Mouse (Mus musculus): ENCODE results near the gene Prr36. TPM values are rescaled to one million over a fixed set of nuclear protein-coding genes. Genes with fewer than 3 reads are reported as not detected.

Prr36 gene
- total and polyA plus RNA-seq, 3 experiments, result 0.08 to 0.58 TPM; not detected in 1

DNA sequence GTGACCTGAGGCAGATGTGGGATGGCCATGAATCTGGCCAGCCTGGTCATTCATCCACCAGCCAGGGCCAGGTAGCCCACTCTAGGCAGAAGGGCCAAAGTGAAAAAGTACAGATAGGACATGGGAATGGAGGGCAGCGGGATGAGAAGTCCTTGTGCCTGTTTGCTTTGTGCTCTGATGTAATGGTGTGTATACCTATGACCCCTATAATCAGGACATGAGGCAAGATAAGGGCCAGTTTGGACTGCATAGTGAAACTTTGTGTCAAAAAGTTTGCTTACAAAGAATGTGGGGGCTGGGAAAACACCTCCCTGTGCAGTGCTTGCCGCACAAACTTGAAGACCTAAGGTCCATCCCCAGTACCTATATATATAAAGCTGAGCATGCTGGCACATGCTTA, 31.1 kb downstream of the Prr36 start:
- H3K4me3 ChIP-seq (ENCODE audit: control insufficient read depth in 1 of 2, insufficient read depth in 1 of 2, low read depth in 2 of 2, low read length in 2 of 2), result no peak overlapping the region
- no peak overlapping the region for H3K27ac ChIP-seq (ENCODE audit: control insufficient read depth, low read depth, low read length)
- H3K79me2 ChIP-seq (ENCODE audit: control insufficient read depth, insufficient read depth, low read length, poor library complexity), result no peaks in the 10 kb centered on the region
- no peak overlapping the region for H3K9ac ChIP-seq (ENCODE audit: control insufficient read depth, low read depth, low read length, poor library complexity, severe bottlenecking)
- no peak for TF ChIP-seq HCFC1 (IDR thresholded peaks at IDR 0.05; ENCODE audit: low read depth, low read length)
- no peak for TF ChIP-seq USF1 (IDR thresholded peaks at IDR 0.05; ENCODE audit: low read depth, low read length)
- TF ChIP-seq ZKSCAN1 (IDR thresholded peaks at IDR 0.05; ENCODE audit: low read depth, low read length), result no peak
- H3K27me3 ChIP-seq (ENCODE audit: control insufficient read depth in 1 of 2, insufficient read depth in 2 of 2, low read length in 2 of 2), result no peaks in the 10 kb centered on the region
- no peaks in the 10 kb centered on the region; a peak in 1 of 4 replicates for H3K4me1 ChIP-seq (ENCODE audit: control insufficient read depth in 1 of 2, insufficient read depth in 2 of 2, low read length in 2 of 2)
- H3K9me3 ChIP-seq (replicated peaks; ENCODE audit: insufficient read depth, low read length), result no peaks in the 10 kb centered on the region
- no peak for DNase-seq (ENCODE audit: low read depth, low spot score)
- no peaks in the 10 kb centered on the region for H3K36me3 ChIP-seq (ENCODE audit: control insufficient read depth in 1 of 2, insufficient read depth in 2 of 2, low read length in 2 of 2)

DNA sequence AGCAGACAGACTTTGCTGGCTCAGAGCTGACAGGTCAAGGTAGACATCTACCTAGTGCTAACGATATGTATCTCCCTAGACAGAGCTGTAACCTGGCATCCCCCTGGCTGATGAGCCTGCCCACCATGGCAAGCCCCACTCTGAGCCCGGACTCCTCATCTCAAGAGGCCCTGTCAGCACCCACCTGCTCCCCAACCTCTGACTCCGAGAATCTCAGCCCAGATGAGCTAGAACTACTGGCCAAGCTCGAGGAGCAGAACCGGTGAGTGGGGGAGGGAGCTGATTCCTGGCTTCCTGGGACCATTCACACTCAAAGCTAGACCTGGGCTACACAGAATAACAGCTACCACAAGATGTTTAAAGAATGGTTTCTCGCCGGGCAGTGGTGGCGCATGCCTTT, 33.9 kb downstream of the Prr36 start:
- TF ChIP-seq RCOR1 (IDR thresholded peaks at IDR 0.05; ENCODE audit: low read depth, low read length) (no peak), USF1 (IDR thresholded peaks at IDR 0.05; ENCODE audit: low read depth, low read length) (no peak), POLR2AphosphoS5 (IDR thresholded peaks at IDR 0.05; ENCODE audit: borderline replicate concordance, low read depth, low read length) (no peak), CTCF (IDR thresholded peaks at IDR 0.05 in 2 of 3, conservative IDR thresholded peaks at IDR 0.05 in 1 of 3; ENCODE audit: control insufficient read depth in 1 of 3, insufficient read depth in 1 of 3, low read depth in 2 of 3, low read length in 3 of 3, poor library complexity in 1 of 3, severe bottlenecking in 1 of 3) (no peak), POLR2A (IDR thresholded peaks at IDR 0.05; ENCODE audit: control insufficient read depth in 1 of 2, insufficient read depth in 1 of 2, low read depth in 1 of 2, low read length in 2 of 2, poor library complexity in 1 of 2) (no peak), NRF1 (IDR thresholded peaks at IDR 0.05; ENCODE audit: insufficient read depth, low read depth, low read length, poor library complexity, severe bottlenecking) (no peak), EP300 (IDR thresholded peaks at IDR 0.05; ENCODE audit: low read depth in 1 of 2, low read length in 2 of 2) (no peak), BHLHE40 (IDR thresholded peaks at IDR 0.05; ENCODE audit: borderline replicate concordance, low read depth, low read length) (no peak), GABPA (IDR thresholded peaks at IDR 0.05; ENCODE audit: low read depth, low read length) (no peak), E2F4 (IDR thresholded peaks at IDR 0.05; ENCODE audit: borderline replicate concordance, low read depth, low read length) (no peak), MYB (IDR thresholded peaks at IDR 0.05; ENCODE audit: low read depth, low read length) (no peak), MEF2A (IDR thresholded peaks at IDR 0.05; ENCODE audit: extremely low read depth, insufficient replicate concordance, low read depth, low read length, poor library complexity, severe bottlenecking) (no peak), MXI1 (IDR thresholded peaks at IDR 0.05; ENCODE audit: low read depth, low read length) (no peak)
- Histone ChIP-seq H3K4me1 (ENCODE audit: control insufficient read depth in 1 of 2, insufficient read depth in 2 of 2, low read length in 2 of 2) (no peaks in the 10 kb centered on the region), H3K27ac (ENCODE audit: control insufficient read depth, low read depth, low read length) (no peak overlapping the region), H3K36me3 (ENCODE audit: control insufficient read depth in 1 of 2, insufficient read depth in 2 of 2, low read length in 2 of 2) (no peaks in the 10 kb centered on the region), H3K4me3 (ENCODE audit: control insufficient read depth in 1 of 2, insufficient read depth in 1 of 2, low read depth in 2 of 2, low read length in 2 of 2) (no peak overlapping the region), H3K9ac (ENCODE audit: control insufficient read depth, low read depth, low read length, poor library complexity, severe bottlenecking) (no peak overlapping the region), H3K79me2 (ENCODE audit: control insufficient read depth, insufficient read depth, low read length, poor library complexity) (no peaks in the 10 kb centered on the region), H3K27me3 (ENCODE audit: control insufficient read depth in 1 of 2, insufficient read depth in 2 of 2, low read length in 2 of 2) (no peaks in the 10 kb centered on the region), H3K9me3 (replicated peaks; ENCODE audit: insufficient read depth, low read length) (no peaks in the 10 kb centered on the region)
- DNase-seq (ENCODE audit: low read depth, low spot score), result no peak

Data from MEL (cell line).